Mouse (Mus musculus): Measurements from ENCODE around the gene Pcdh15. TPM values are rescaled to one million over a fixed set of nuclear protein-coding genes. Genes with fewer than 3 reads are reported as not detected.

The Pcdh15 gene
- polyA plus RNA-seq (2015; fragmentation: Nextera tagmentation; extraction: Ambion mirVana): 2.6 and 3.2 TPM in 2 replicates

DNA sequence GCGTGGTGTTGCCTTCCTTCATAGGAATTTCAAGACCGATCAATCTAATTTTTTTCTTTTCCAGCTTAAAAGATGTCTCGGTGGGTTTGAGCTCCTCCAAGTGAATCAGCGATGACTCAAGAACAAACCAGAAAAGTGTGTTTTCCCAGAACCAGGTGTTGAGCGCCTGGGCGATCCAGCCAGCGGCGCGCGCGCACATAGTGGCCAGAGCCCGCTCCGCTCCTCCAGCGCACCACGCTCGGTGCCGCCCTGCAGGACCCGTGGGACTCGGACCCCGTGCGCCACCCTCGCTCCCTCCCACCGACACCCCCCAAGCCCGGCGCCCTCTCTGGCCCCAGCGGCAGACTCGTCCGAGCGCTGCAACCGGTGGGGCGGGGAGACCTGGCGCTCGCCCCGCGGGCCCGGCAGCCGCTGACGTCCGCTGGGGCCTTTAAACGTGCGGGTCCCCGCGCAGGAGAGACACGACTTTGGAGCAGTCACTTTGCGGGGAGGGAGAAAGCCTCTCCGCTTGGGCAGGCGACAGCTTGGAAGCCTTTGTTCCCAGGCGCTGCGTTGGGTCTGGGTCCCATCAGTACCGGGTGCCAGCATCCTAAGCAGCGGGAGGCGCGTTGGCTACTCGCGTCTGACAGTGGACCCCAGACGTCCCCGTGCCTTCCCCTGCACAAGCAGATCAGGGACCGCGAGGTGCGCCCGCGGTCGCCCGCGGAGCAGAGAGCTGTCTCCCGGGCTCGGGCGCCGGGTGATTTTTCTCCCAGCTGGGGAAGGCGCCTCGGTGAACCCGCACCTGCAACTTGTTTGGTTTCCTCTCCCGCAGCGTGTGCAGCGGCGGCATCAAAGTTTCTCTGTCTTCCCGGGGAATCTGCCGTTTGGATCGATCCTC, at the start of gene Pcdh15:
Gene Pcdh15, plus strand, starts transcription at position 377 of the 880 bp plus-strand sequence.
- Histone ChIP-seq H3K9ac (peak within 1 kb of the TSS; percentile 57), H3K4me1 (peaks cover 28% of the 10 kb centered on the region), H3K27me3 (peaks cover 65% of the 10 kb centered on the region), H3K9me3 (no peaks in the 10 kb centered on the region), H3K36me3 (no peaks in the 10 kb centered on the region), H3K4me3 (peak within 1 kb of the TSS; percentile 63), H3K4me2 (replicated peaks) (peak within 1 kb of the TSS; percentile 98), H3K27ac (no peak within 1 kb of the TSS)
- ATAC-seq (ENCODE audit: low FRiP score, low read depth): 0 out of 2 replicates have a peak, but pooled peaks have one; percentile 34
- WGBS: under 1% methylated on average over 78 of the region's 79 CpGs

DNA sequence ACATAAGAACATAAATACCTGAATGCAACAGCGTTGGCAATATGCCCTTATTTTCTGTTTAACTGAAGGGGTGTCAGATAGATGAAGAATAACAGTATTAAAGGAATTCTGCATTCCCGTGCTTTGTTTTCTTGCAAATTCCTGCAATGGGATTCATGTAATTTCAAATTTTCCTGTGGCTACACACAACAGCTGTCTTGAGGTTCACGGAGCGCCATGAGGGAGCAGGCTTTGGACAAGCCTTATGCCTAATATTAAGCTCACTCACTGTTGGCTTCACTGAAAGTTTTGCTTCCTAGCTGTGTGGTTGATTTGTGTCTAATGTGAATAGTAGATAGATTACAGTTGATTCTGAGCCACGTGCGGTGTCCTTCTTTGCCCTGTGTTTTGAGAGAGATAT, 47.1 kb upstream of the Pcdh15 start:
- no peak for ATAC-seq (ENCODE audit: low FRiP score, low read depth)
- H3K9ac ChIP-seq: no peak overlapping the region
- no peak overlapping the region for H3K27ac ChIP-seq
- no peak overlapping the region for H3K4me2 ChIP-seq (replicated peaks)
- no peaks in the 10 kb centered on the region for H3K36me3 ChIP-seq
- no peak overlapping the region for H3K4me3 ChIP-seq
- 76% methylated on average over 6 of the region's 6 CpGs for WGBS
- H3K27me3 ChIP-seq: no peaks in the 10 kb centered on the region
- no peaks in the 10 kb centered on the region for H3K4me1 ChIP-seq
- H3K9me3 ChIP-seq: no peaks in the 10 kb centered on the region

DNA sequence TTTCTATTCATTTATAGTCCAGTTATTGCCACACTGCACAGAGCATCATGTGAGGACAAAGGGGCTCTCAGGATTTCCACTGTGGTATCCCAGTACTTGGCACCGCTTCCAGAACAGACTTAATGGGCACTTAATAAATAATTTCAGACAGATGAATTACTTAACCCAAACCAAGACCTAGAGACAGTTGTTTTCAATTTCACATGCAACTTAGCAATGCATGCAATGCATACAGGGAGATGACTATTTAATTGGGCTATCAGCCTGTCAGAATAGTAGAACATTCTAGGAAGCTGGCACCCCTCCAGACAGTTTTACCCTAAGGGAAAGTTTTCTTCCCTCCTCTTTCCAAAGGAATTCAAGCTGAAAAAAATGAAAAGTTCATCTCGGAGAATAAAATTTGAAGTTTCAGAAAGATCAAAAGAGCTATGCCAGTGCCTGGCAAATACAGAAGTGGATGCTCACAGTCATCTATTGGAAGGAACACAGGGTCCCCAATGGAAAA, 39.4 kb upstream of the Pcdh15 start:
- ATAC-seq (ENCODE audit: low FRiP score, low read depth): no peak
- 62% methylated on average over 2 of the region's 2 CpGs for WGBS
- Histone ChIP-seq H3K9me3 (no peaks in the 10 kb centered on the region), H3K4me2 (replicated peaks) (no peak overlapping the region), H3K4me3 (no peak overlapping the region), H3K36me3 (no peaks in the 10 kb centered on the region), H3K9ac (no peak overlapping the region), H3K27me3 (no peaks in the 10 kb centered on the region), H3K4me1 (no peaks in the 10 kb centered on the region), H3K27ac (no peak overlapping the region)

DNA sequence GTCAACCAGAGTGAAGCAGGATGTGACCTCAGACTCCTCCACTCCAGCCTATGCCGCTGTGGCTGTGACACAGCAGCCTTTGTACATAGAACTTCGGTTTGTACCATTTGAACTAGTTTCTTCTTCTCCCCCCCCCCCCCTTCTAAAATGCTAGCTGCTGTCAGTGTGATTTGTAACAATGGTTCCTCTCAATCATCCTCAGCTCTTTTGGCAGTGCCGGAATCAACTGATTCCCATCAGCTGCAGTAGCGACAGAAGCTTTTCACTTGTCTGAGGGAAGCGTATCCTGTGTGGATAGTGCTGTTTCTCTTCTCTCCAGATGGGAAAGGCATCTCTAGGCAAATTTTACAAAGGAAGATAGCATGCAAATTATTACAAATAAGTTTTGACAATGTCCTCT, 12.4 kb upstream of the Pcdh15 start:
- 78% methylated on average over 5 of the region's 5 CpGs for WGBS
- no peak overlapping the region for H3K4me3 ChIP-seq
- H3K27me3 ChIP-seq: no peaks in the 10 kb centered on the region
- H3K4me1 ChIP-seq: no peaks in the 10 kb centered on the region
- no peaks in the 10 kb centered on the region for H3K9me3 ChIP-seq
- no peak overlapping the region for H3K9ac ChIP-seq
- no peaks in the 10 kb centered on the region for H3K36me3 ChIP-seq
- no peak overlapping the region for H3K27ac ChIP-seq
- ATAC-seq (ENCODE audit: low FRiP score, low read depth): no peak
- no peak overlapping the region for H3K4me2 ChIP-seq (replicated peaks)

DNA sequence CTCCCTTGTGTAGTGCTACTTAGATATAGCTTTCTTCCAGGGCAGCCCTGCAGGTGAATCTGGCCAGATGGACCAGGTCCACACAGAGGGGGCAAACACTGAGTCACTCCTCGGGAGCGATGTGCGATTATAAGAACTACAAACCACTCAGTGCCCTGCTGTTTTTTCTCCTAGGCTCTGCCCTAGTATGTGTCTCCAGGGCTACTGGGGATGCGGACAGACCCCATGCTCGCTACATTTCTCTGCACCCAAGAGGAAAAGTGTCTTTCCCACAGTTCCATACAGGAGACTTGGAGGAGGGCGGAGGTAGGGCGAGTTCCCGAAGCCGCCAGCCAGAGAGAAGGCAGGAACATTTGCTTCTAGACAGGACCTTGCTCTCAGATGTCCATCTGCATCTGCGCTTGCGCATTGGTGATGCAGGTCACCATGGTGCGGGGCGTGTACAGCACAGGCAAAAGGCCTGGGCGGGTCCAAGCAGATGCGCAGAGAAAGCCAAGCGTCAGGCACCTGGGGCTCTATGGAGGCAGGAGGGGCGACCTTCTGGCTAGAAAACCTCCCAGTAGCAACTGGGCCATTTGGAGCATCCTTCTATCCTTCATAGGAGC, 2.5 kb upstream of the Pcdh15 start:
- Histone ChIP-seq H3K4me3 (peak overlapping the region; percentile 41), H3K9me3 (no peaks in the 10 kb centered on the region), H3K4me2 (replicated peaks) (peak overlapping the region; percentile 81), H3K27me3 (peaks cover 61% of the 10 kb centered on the region), H3K36me3 (no peaks in the 10 kb centered on the region), H3K4me1 (peaks cover 28% of the 10 kb centered on the region), H3K9ac (peak overlapping the region; percentile 50; the same call in 1 of the 2 replicates), H3K27ac (no peak overlapping the region)
- ATAC-seq (ENCODE audit: low FRiP score, low read depth): peak; percentile 39; the same call in 1 of the 2 replicates
- WGBS: under 1% methylated on average over 17 of the region's 17 CpGs

DNA sequence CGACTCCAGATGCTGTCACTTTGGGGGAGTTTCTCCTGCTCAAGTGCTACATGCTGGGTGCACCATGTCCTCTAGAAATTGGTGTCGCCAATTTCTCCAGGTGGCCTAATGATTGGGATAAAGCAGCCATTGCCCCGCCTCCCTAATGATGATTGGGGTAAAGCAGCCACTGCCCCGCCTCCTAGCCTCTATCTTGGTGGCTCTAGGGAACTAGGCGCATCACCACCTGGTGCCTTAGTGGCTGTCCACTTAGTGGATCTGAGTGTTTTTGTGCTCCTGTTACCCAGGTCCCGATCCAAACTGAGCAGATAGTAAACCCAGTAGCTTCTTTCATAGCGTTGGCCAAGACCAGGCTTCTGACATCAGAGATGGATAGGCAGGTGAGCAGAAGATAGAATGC, 2.0 kb upstream of the Pcdh15 start:
- H3K27me3 ChIP-seq: peaks cover 66% of the 10 kb centered on the region
- 0 out of 2 replicates have a peak, but pooled peaks have one; percentile 4 for ATAC-seq (ENCODE audit: low FRiP score, low read depth)
- H3K4me2 ChIP-seq (replicated peaks): peak overlapping the region; percentile 81
- WGBS: 9% methylated on average over 7 of the region's 7 CpGs
- no peak overlapping the region for H3K27ac ChIP-seq
- no peak overlapping the region for H3K9ac ChIP-seq
- H3K36me3 ChIP-seq: no peaks in the 10 kb centered on the region
- peaks cover 28% of the 10 kb centered on the region for H3K4me1 ChIP-seq
- peak overlapping the region; percentile 41 for H3K4me3 ChIP-seq
- no peaks in the 10 kb centered on the region for H3K9me3 ChIP-seq

DNA sequence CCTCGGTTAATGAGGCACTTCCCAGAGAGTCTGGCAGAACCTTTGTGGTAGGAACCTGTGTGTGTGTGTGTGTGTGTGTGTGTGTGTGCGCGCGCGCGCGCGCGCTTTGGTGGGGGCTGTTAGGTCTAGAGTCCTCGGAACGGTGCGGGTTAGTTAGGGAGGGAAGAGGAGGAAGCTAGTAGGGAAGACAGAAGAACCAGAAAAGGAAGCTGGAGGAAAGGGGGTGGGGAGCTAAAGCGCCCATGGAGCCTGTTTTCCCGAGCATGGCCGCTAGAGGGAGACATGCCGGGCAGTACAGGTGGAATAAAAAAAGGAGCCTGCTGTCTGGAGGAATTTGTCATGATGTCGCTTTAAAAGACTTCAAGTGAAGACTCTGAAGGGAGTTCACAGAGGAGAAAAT, 1.2 kb upstream of the Pcdh15 start:
- Histone ChIP-seq H3K27ac (no peak overlapping the region), H3K4me3 (peak overlapping the region; percentile 23; the same call in 1 of the 2 replicates), H3K36me3 (no peaks in the 10 kb centered on the region), H3K9me3 (no peaks in the 10 kb centered on the region), H3K27me3 (peaks cover 66% of the 10 kb centered on the region), H3K4me1 (peaks cover 28% of the 10 kb centered on the region), H3K4me2 (replicated peaks) (peak overlapping the region; percentile 81), H3K9ac (no peak overlapping the region)
- under 1% methylated on average over 17 of the region's 17 CpGs for WGBS
- no peak for ATAC-seq (ENCODE audit: low FRiP score, low read depth)

DNA sequence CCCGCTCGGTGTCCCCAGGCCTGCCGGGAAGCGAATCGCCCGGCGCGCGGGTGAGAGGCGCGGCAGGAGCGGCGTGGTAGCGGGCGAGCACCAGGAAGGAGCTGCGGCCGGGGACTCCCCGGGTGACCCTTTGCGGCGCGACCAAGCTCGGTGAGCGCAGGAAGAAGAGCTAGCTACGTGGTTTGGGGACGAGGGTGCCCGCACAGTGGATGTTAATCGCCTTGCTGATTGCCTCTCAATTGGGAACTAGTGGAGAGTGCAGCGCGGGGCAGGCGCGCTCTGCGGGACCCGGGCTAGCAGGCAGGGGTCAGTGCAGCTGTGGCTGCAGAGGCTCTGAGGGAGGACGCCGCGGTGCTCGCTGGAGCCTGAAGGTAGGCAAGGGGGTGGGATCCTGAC, 702 bp downstream of the Pcdh15 start:
- Histone ChIP-seq H3K27ac (no peak overlapping the region), H3K4me2 (replicated peaks) (peak overlapping the region; percentile 98), H3K9me3 (no peaks in the 10 kb centered on the region), H3K4me3 (peak overlapping the region; percentile 63), H3K4me1 (peaks cover 28% of the 10 kb centered on the region), H3K9ac (peak overlapping the region; percentile 57), H3K27me3 (peaks cover 61% of the 10 kb centered on the region), H3K36me3 (no peaks in the 10 kb centered on the region)
- ATAC-seq (ENCODE audit: low FRiP score, low read depth): peak; percentile 62; the same call in 1 of the 2 replicates
- WGBS: 0% methylated on average over 37 of the region's 37 CpGs

DNA sequence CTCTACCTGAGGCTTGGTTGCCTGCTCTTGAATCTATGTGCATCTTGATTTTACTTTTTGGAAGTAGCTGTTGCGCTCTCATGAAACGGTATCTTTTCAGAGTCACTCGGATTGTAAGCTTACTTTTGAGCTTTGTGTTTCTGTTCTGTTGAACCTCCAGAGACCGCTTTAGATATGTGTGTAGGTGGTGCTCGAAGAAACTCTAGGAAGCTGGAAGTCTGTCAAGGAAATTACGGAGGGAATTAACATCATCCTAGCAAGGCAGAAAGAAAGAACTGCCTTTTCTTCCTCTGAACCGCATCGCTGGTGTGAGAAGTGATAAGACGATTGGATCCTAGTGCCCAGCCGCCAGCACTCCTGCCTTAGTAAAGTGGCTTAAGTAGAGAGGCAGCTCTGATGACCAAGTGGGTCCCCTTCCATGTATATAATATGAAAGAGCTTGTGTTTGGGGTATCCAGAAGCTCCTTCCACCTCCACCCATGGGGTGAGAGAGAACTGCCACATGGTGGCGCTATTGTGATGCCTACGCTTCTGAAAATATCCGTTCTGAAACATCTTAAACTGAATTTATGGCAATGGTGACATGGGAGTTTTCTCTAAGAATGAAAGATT, 4.3 kb downstream of the Pcdh15 start:
- H3K27me3 ChIP-seq: peaks cover 34% of the 10 kb centered on the region
- H3K4me1 ChIP-seq: peaks cover 11% of the 10 kb centered on the region; the same call in 1 of the 2 replicates
- H3K36me3 ChIP-seq: no peaks in the 10 kb centered on the region
- no peak overlapping the region for H3K9ac ChIP-seq
- no peak overlapping the region for H3K4me2 ChIP-seq (replicated peaks)
- H3K4me3 ChIP-seq: no peak overlapping the region
- H3K9me3 ChIP-seq: no peaks in the 10 kb centered on the region
- no peak overlapping the region for H3K27ac ChIP-seq
- 79% methylated on average over 13 of the region's 13 CpGs for WGBS
- ATAC-seq (ENCODE audit: low FRiP score, low read depth): no peak

DNA sequence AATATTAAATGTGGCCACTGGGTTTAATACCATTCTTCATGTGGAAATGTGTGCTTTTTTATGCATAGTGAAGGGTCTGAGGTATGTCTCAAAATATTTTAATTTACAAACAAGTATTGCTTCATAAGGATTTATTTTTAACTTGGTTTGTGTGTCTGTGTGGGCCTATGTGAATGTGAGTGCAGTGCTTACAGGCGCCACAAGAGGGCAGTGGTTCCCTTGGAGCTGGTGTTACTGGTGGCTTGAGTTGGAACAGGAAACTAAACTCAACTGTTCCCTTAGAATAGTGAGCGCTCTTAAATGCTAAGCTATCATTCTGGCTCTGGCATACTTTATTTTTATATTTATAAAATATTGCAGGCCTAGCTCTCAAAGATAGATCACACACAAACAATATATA, 6.8 kb downstream of the Pcdh15 start:
- Histone ChIP-seq H3K27me3 (peaks cover 11% of the 10 kb centered on the region), H3K36me3 (no peaks in the 10 kb centered on the region), H3K27ac (no peak overlapping the region), H3K9me3 (no peaks in the 10 kb centered on the region), H3K9ac (no peak overlapping the region), H3K4me1 (no peaks in the 10 kb centered on the region), H3K4me2 (replicated peaks) (no peak overlapping the region), H3K4me3 (no peak overlapping the region)
- WGBS: 49% methylated on average over 2 of the region's 2 CpGs
- no peak for ATAC-seq (ENCODE audit: low FRiP score, low read depth)

DNA sequence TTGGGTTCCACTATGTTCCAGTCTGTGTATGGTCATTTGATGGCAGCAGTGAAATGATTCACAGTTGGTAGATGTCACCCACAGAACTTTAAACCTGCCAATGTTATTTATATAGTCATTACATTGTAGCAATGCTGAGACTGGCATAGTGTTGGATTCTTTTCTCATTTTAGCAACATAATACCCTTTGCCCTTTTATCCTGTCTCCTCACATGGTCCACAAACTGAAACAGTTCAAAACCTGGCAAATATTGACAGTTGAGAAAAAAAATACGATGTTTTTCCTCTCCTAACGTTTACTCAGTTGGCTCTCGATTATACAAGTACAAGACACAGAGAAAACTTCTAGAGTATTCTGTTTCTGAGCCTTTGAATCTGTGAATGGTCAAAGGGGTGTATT, 38.8 kb downstream of the Pcdh15 start:
- WGBS: 79% methylated on average over 3 of the region's 3 CpGs
- H3K27ac ChIP-seq: no peak overlapping the region
- ATAC-seq (ENCODE audit: low FRiP score, low read depth): no peak
- H3K4me2 ChIP-seq (replicated peaks): no peak overlapping the region
- H3K9me3 ChIP-seq: no peaks in the 10 kb centered on the region
- H3K27me3 ChIP-seq: no peaks in the 10 kb centered on the region
- H3K4me3 ChIP-seq: no peak overlapping the region
- H3K9ac ChIP-seq: no peak overlapping the region
- H3K4me1 ChIP-seq: no peaks in the 10 kb centered on the region
- no peaks in the 10 kb centered on the region for H3K36me3 ChIP-seq

DNA sequence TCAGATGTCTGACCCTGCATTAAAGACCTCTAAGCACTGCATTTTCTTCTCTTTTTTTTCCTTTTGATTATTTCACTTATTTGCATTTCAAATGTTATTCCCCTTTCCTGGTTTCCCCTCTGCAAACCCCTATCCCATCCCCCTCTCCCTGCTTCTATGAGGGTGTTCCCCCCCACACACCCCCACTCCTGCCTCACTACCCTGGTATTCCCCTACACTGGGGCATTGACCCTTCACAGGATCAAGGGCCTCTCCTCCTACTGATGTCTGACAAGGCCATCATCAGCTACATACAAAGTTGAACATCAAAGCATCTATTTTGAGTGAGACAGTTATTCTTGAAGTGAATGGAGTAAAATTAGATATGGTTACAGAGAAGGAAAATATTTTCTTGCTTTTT, 48.4 kb downstream of the Pcdh15 start:
- no peak for ATAC-seq (ENCODE audit: low FRiP score, low read depth)
- no peak overlapping the region for H3K4me2 ChIP-seq (replicated peaks)
- H3K27ac ChIP-seq: no peak overlapping the region
- H3K9me3 ChIP-seq: no peaks in the 10 kb centered on the region
- H3K9ac ChIP-seq: no peak overlapping the region
- no peaks in the 10 kb centered on the region for H3K27me3 ChIP-seq
- no peak overlapping the region for H3K4me3 ChIP-seq
- no peaks in the 10 kb centered on the region for H3K4me1 ChIP-seq
- no peaks in the 10 kb centered on the region for H3K36me3 ChIP-seq
